Mouse (Mus musculus): Measurements from ENCODE around the gene Enox2. TPM values are rescaled to one million over a fixed set of nuclear protein-coding genes. Genes with fewer than 3 reads are reported as not detected.

The Enox2 gene
- polyA plus RNA-seq, 1 experiment: 11.3 TPM

DNA sequence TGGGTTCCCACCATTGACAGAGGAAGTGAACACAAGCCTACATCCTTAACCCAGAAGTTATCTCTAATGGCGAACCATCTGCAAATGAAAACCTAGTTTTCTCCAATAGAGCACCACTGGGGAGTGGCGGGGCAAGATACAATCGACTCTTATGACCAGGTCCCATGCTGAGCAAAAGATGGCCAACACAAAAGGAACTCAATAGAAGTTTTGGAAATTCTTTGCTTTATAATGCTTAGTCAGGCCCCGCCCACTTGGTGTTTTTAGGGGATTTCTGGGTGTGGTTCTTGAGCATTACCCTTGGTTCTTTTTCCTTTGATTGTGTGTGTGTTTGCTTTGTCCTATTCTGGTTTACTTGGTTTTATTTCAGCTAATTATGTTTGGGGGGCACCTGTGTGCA is 37.2 kb downstream of the Enox2 start:
- no peak overlapping the region for H3K27ac ChIP-seq (ENCODE audit: insufficient read depth, low read length)
- no peak overlapping the region for H3K9ac ChIP-seq (ENCODE audit: low read depth, poor library complexity, severe bottlenecking)
- H3K36me3 ChIP-seq (ENCODE audit: control insufficient read depth, insufficient read depth, low read length, poor library complexity, severe bottlenecking): no peaks in the 10 kb centered on the region
- H3K27me3 ChIP-seq (ENCODE audit: control insufficient read depth, insufficient read depth, low read length, poor library complexity, severe bottlenecking): no peaks in the 10 kb centered on the region
- H3K4me3 ChIP-seq (ENCODE audit: low read depth, low read length): no peak overlapping the region
- no peaks in the 10 kb centered on the region for H3K4me1 ChIP-seq (ENCODE audit: control insufficient read depth, insufficient read depth, low read length)
- no peak for TF ChIP-seq EP300 (IDR thresholded peaks at IDR 0.05; ENCODE audit: insufficient read depth, low read depth, low read length)
- no peak for TF ChIP-seq POLR2A (IDR thresholded peaks at IDR 0.05; ENCODE audit: insufficient read depth, low read length)
- TF ChIP-seq CTCF (IDR thresholded peaks at IDR 0.05; ENCODE audit: low read depth, low read length): no peak
- no peaks in the 10 kb centered on the region for H3K9me3 ChIP-seq (replicated peaks; ENCODE audit: control insufficient read depth, insufficient read depth, low read length, poor library complexity, severe bottlenecking)

DNA sequence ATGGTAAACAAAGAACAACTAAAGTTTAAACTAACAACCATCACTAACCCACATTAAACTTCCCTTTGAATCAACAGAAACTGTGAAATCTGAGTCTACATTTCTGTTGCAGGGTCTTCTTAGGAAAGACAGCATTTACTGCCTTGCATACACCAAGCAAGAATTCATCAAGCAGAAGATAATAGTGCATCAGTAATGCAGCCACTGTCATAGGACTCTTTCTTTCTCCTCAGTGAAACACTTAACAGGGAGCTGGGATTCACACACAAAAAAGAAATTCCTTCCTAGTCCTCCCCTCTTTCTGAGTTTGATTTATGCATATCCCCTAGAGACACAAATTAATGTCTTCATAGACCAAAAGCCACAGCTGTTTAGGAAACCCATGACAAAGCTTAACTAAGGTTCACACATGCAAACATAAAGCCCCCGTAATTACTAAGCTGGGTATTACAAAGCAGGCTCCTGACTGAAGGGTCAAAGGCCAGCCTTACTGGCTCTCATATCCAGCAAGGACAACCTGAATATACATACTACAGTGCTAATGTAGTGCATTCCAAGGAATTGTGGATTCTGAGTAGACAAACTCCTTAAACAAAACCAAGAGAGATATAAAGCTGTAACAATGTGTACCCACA is 62.1 kb downstream of the Enox2 start:
- Histone ChIP-seq H3K27me3 (ENCODE audit: control insufficient read depth, insufficient read depth, low read length, poor library complexity, severe bottlenecking) (no peaks in the 10 kb centered on the region), H3K4me3 (ENCODE audit: low read depth, low read length) (no peak overlapping the region), H3K9ac (ENCODE audit: low read depth, poor library complexity, severe bottlenecking) (no peak overlapping the region), H3K4me1 (ENCODE audit: control insufficient read depth, insufficient read depth, low read length) (no peaks in the 10 kb centered on the region), H3K36me3 (ENCODE audit: control insufficient read depth, insufficient read depth, low read length, poor library complexity, severe bottlenecking) (no peaks in the 10 kb centered on the region), H3K9me3 (replicated peaks; ENCODE audit: control insufficient read depth, insufficient read depth, low read length, poor library complexity, severe bottlenecking) (no peaks in the 10 kb centered on the region), H3K27ac (ENCODE audit: insufficient read depth, low read length) (no peak overlapping the region)
- TF ChIP-seq POLR2A (IDR thresholded peaks at IDR 0.05; ENCODE audit: insufficient read depth, low read length) (no peak), EP300 (IDR thresholded peaks at IDR 0.05; ENCODE audit: insufficient read depth, low read depth, low read length) (no peak), CTCF (IDR thresholded peaks at IDR 0.05; ENCODE audit: low read depth, low read length) (no peak)

DNA sequence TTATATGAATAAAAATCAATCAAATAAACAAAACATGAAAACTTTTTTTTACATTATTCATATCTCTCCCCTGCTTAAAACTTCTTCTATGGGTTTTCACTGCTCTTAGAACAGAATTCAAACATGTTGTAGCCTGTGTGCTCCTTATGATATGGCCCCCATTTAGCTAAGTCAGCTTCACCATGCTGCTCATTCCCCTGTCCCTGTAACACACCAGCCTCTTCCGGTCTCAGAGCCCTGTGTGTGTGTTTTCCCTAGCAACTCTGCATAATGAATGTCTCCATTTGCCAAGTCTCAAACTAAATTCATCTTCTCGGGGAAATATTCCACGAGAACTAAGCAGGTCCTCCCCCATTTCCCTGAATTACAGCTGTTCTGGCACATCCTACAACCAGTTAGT is 71.6 kb downstream of the Enox2 start:
- Histone ChIP-seq H3K36me3 (ENCODE audit: control insufficient read depth, insufficient read depth, low read length, poor library complexity, severe bottlenecking) (no peaks in the 10 kb centered on the region), H3K9ac (ENCODE audit: low read depth, poor library complexity, severe bottlenecking) (no peak overlapping the region), H3K4me3 (ENCODE audit: low read depth, low read length) (no peak overlapping the region), H3K4me1 (ENCODE audit: control insufficient read depth, insufficient read depth, low read length) (no peaks in the 10 kb centered on the region), H3K9me3 (replicated peaks; ENCODE audit: control insufficient read depth, insufficient read depth, low read length, poor library complexity, severe bottlenecking) (no peaks in the 10 kb centered on the region), H3K27ac (ENCODE audit: insufficient read depth, low read length) (no peak overlapping the region), H3K27me3 (ENCODE audit: control insufficient read depth, insufficient read depth, low read length, poor library complexity, severe bottlenecking) (no peaks in the 10 kb centered on the region)
- no peak for TF ChIP-seq CTCF (IDR thresholded peaks at IDR 0.05; ENCODE audit: low read depth, low read length)
- no peak for TF ChIP-seq POLR2A (IDR thresholded peaks at IDR 0.05; ENCODE audit: insufficient read depth, low read length)
- TF ChIP-seq EP300 (IDR thresholded peaks at IDR 0.05; ENCODE audit: insufficient read depth, low read depth, low read length): no peak

DNA sequence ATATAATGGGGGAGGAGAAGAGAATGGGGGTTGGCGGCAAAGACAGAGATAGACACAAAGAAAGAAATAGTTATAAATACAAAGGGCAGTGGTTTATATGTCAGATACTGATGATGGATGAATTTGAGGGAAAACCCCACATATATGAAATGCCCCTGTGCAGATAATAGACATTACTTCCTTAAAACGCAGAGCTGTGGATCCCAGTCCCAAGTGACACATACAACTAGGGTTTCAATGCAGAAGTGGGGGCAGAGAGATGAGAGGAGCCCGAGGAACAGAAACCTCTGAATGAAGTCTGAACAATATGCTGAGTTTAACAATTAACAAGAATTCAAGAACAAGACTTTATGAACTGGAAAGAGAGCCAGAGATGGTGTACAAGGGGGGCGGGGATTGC is 91.7 kb downstream of the Enox2 start:
- no peaks in the 10 kb centered on the region for H3K4me1 ChIP-seq (ENCODE audit: control insufficient read depth, insufficient read depth, low read length)
- no peaks in the 10 kb centered on the region for H3K36me3 ChIP-seq (ENCODE audit: control insufficient read depth, insufficient read depth, low read length, poor library complexity, severe bottlenecking)
- TF ChIP-seq EP300 (IDR thresholded peaks at IDR 0.05; ENCODE audit: insufficient read depth, low read depth, low read length) (no peak), POLR2A (IDR thresholded peaks at IDR 0.05; ENCODE audit: insufficient read depth, low read length) (no peak), CTCF (IDR thresholded peaks at IDR 0.05; ENCODE audit: low read depth, low read length) (no peak)
- H3K4me3 ChIP-seq (ENCODE audit: low read depth, low read length): no peak overlapping the region
- H3K9me3 ChIP-seq (replicated peaks; ENCODE audit: control insufficient read depth, insufficient read depth, low read length, poor library complexity, severe bottlenecking): no peaks in the 10 kb centered on the region
- no peaks in the 10 kb centered on the region for H3K27me3 ChIP-seq (ENCODE audit: control insufficient read depth, insufficient read depth, low read length, poor library complexity, severe bottlenecking)
- H3K27ac ChIP-seq (ENCODE audit: insufficient read depth, low read length): no peak overlapping the region
- H3K9ac ChIP-seq (ENCODE audit: low read depth, poor library complexity, severe bottlenecking): no peak overlapping the region

DNA sequence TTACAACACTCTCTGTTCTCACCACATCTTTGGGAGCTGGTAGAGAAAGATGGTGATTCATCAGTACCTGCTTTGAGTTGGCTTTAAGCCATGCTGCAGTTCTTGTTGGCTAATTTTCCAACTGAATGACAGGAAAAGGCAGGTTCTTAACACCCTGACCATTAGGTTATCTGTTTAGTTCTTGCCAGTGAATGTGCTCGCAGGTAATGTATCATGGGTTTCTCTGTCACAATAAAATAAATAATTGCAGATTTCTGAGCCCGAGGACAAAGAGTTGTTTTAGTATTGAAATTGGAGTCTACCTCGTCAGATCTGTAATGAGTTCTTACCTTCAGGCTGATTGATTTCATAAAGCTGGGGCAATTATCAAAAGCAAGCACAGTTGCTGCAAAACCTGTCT is 106.9 kb downstream of the Enox2 start:
- Histone ChIP-seq H3K36me3 (ENCODE audit: control insufficient read depth, insufficient read depth, low read length, poor library complexity, severe bottlenecking) (no peaks in the 10 kb centered on the region), H3K9me3 (replicated peaks; ENCODE audit: control insufficient read depth, insufficient read depth, low read length, poor library complexity, severe bottlenecking) (no peaks in the 10 kb centered on the region), H3K4me1 (ENCODE audit: control insufficient read depth, insufficient read depth, low read length) (no peaks in the 10 kb centered on the region), H3K27ac (ENCODE audit: insufficient read depth, low read length) (no peak overlapping the region), H3K27me3 (ENCODE audit: control insufficient read depth, insufficient read depth, low read length, poor library complexity, severe bottlenecking) (no peaks in the 10 kb centered on the region), H3K4me3 (ENCODE audit: low read depth, low read length) (no peak overlapping the region), H3K9ac (ENCODE audit: low read depth, poor library complexity, severe bottlenecking) (no peak overlapping the region)
- TF ChIP-seq EP300 (IDR thresholded peaks at IDR 0.05; ENCODE audit: insufficient read depth, low read depth, low read length): no peak
- no peak for TF ChIP-seq CTCF (IDR thresholded peaks at IDR 0.05; ENCODE audit: low read depth, low read length)
- TF ChIP-seq POLR2A (IDR thresholded peaks at IDR 0.05; ENCODE audit: insufficient read depth, low read length): no peak

DNA sequence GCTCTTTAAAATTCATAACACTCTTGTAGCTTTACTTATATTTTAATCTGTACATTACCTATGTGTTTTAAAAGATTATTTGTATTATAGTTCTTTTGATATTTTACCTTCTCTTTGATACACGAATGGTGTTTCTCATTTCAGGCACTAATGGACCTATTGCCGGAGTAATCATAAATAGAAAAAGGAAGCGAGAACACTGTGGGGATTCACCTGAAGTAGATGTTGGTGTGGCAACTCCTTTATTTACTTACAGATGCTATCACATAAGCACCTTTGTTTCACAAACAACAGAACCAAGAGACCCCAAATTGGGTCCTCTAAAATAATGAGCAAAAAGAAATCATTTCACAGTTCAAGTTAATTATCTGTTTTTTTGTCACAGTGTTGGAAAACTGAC is 109.4 kb downstream of the Enox2 start:
- no peaks in the 10 kb centered on the region for H3K4me1 ChIP-seq (ENCODE audit: control insufficient read depth, insufficient read depth, low read length)
- H3K27me3 ChIP-seq (ENCODE audit: control insufficient read depth, insufficient read depth, low read length, poor library complexity, severe bottlenecking): no peaks in the 10 kb centered on the region
- no peaks in the 10 kb centered on the region for H3K36me3 ChIP-seq (ENCODE audit: control insufficient read depth, insufficient read depth, low read length, poor library complexity, severe bottlenecking)
- TF ChIP-seq EP300 (IDR thresholded peaks at IDR 0.05; ENCODE audit: insufficient read depth, low read depth, low read length): no peak
- no peak for TF ChIP-seq CTCF (IDR thresholded peaks at IDR 0.05; ENCODE audit: low read depth, low read length)
- no peak for TF ChIP-seq POLR2A (IDR thresholded peaks at IDR 0.05; ENCODE audit: insufficient read depth, low read length)
- no peak overlapping the region for H3K9ac ChIP-seq (ENCODE audit: low read depth, poor library complexity, severe bottlenecking)
- H3K9me3 ChIP-seq (replicated peaks; ENCODE audit: control insufficient read depth, insufficient read depth, low read length, poor library complexity, severe bottlenecking): no peaks in the 10 kb centered on the region
- no peak overlapping the region for H3K4me3 ChIP-seq (ENCODE audit: low read depth, low read length)
- no peak overlapping the region for H3K27ac ChIP-seq (ENCODE audit: insufficient read depth, low read length)

All from ES-Bruce4 (cell line).